Mouse (Mus musculus) brain, embryonic 14.5 days (tissue): ENCODE data around the gene Slc35b2.

Source experiments
- CTCF ChIP-seq: fragments of 200-500 bp; IDR thresholded peaks from 2 replicates; pipeline ENCODE4 v1.5.1; 2012; ENCODE audit warnings: inconsistent platforms, mild to moderate bottlenecking, moderate library complexity, borderline replicate concordance; ENCODE audit not compliant: insufficient read depth, insufficient read length; ENCODE audit errors: extremely low read depth
- POLR2A ChIP-seq: fragments of 200-500 bp; IDR thresholded peaks from 2 replicates; pipeline ENCODE4 v1.6.1; 2012; ENCODE audit warnings: mild to moderate bottlenecking, inconsistent platforms, borderline replicate concordance; ENCODE audit not compliant: poor library complexity, insufficient read depth, insufficient read length, severe bottlenecking; ENCODE audit errors: extremely low read depth

- TF ChIP-seq CTCF, result no peak
- no peak for TF ChIP-seq POLR2A
These were observed 30.8 kb upstream of the Slc35b2 start for GRCm38 (mm10) chr17:45532896-45533295.
